Mouse (Mus musculus): Measurements from ENCODE around the gene Ube2l3.

GRCm38 (mm10) chr16:17110771-17111743, 91.4 kb downstream of the Ube2l3 start, which contains the start of gene Ppil2:
- TF ChIP-seq GATA1 (IDR thresholded peaks at IDR 0.05; ENCODE audit: low read length), result no peak
- no peak for TF ChIP-seq TAL1 (IDR thresholded peaks at IDR 0.05; ENCODE audit: low read length)
